Mouse (Mus musculus): ENCODE measurements around the gene Olfr1251. TPM values are rescaled to one million over a fixed set of nuclear protein-coding genes. Genes with fewer than 3 reads are reported as not detected.
"Not testable (repeated sequence)": the region's sequence is repeated elsewhere in the genome, so short reads cannot be mapped to it uniquely, and the experiment has no call there.

Olfr1251 gene
- polyA plus RNA-seq (2014; fragmentation: Nextera tagmentation; extraction: Ambion mirVana), result not detected in 2 replicates

DNA sequence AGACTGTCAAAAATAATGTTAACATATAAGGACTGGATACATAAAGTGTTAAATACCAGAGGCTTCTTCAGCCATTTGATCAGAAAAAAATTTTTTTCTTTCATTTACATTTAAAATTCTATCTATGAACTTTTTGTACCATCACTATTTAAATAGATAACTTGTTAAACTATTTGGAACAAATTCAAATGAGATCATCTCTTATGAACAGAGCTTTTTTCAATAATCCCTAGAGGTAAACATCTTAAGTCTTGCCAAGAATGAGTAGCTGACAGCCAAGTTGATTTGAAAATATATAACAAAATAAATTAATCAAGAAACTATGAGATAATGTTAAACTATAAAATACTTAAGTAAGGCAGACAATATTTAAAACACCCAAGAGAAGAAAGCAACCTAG lies at the start of gene Olfr1251:
TSS of gene Olfr1251 (minus strand) at position 101 of the 400 bp plus-strand sequence.
- Histone ChIP-seq H3K4me3 (replicated peaks; ENCODE audit: low read length) (no peak within 1 kb of the TSS), H3K27me3 (ENCODE audit: control insufficient read depth, insufficient read depth, low read length) (no peaks in the 10 kb centered on the region), H3K9ac (no peak within 1 kb of the TSS), H3K4me2 (replicated peaks) (no peak within 1 kb of the TSS), H3K4me1 (replicated peaks; ENCODE audit: control insufficient read depth, insufficient read depth, low read length) (no peaks in the 10 kb centered on the region), H3K9me3 (ENCODE audit: control insufficient read depth, low read length) (no peaks in the 10 kb centered on the region), H3K36me3 (replicated peaks; ENCODE audit: control insufficient read depth, insufficient read depth) (no peaks in the 10 kb centered on the region), H3K27ac (no peak within 1 kb of the TSS)
- DNase-seq (ENCODE audit: low spot score) (no peak), ATAC-seq (ENCODE audit: low FRiP score) (no peak)

DNA sequence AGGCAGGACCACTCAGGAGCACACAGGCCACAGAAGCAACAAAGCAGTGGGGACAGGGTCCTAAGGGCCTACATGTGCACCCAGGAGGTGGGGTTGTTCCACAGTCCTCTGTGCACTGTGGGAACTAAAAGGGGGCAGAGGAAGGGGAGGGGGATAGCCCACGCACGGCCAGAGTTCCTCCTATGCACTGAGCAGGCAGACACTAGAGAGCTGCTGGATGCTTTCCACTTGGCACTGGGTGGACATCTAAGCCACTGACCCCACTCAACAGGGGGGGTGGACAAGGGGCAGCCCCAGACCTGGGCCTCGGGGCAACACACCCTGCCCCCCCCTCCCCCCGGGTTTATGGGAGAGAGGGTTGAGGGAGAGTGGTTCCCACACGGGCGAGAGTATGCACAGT lies 20.2 kb upstream of the Olfr1251 start:
- no peaks in the 10 kb centered on the region for H3K9me3 ChIP-seq (ENCODE audit: control insufficient read depth, low read length)
- ATAC-seq (ENCODE audit: low FRiP score) (no peak), DNase-seq (ENCODE audit: low spot score) (no peak)
- WGBS, result 82% methylated on average over 6 of the region's 6 CpGs
- H3K27ac ChIP-seq, result no peak overlapping the region
- no peak overlapping the region for H3K9ac ChIP-seq
- no peaks in the 10 kb centered on the region for H3K36me3 ChIP-seq (replicated peaks; ENCODE audit: control insufficient read depth, insufficient read depth)
- H3K4me1 ChIP-seq (replicated peaks; ENCODE audit: control insufficient read depth, insufficient read depth, low read length), result no peaks in the 10 kb centered on the region
- no peaks in the 10 kb centered on the region for H3K27me3 ChIP-seq (ENCODE audit: control insufficient read depth, insufficient read depth, low read length)
- H3K4me2 ChIP-seq (replicated peaks), result no peak overlapping the region
- H3K4me3 ChIP-seq (replicated peaks; ENCODE audit: low read length), result no peak overlapping the region

DNA sequence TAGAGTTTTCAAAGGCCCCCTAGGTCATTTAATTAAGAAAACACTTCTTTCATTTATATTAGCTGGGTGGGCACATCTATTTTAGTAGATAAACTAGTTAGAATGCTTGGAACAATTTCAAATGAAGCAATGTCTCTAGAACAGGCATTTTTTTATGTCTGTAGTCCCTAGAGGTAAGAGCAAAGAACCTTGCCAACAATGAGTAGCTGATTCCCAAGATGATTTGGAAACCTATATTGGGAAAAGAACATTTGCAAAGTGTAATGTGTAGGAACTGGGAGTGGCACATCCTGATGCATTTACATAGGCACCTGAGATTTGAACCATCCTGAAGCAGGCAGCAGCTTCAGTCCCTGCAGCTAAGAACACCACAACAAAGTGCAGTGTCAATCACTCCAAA lies 10.4 kb downstream of the Olfr1251 start, which contains the start of gene Olfr1250:
TSS of gene Olfr1250 (minus strand) at position 101 of the 400 bp plus-strand sequence.
- Histone ChIP-seq H3K9me3 (ENCODE audit: control insufficient read depth, low read length) (no peaks in the 10 kb centered on the region), H3K4me2 (replicated peaks) (no peak within 1 kb of the TSS), H3K27me3 (ENCODE audit: control insufficient read depth, insufficient read depth, low read length) (no peaks in the 10 kb centered on the region), H3K4me1 (replicated peaks; ENCODE audit: control insufficient read depth, insufficient read depth, low read length) (no peaks in the 10 kb centered on the region), H3K9ac (no peak within 1 kb of the TSS), H3K27ac (no peak within 1 kb of the TSS), H3K4me3 (replicated peaks; ENCODE audit: low read length) (no peak within 1 kb of the TSS), H3K36me3 (replicated peaks; ENCODE audit: control insufficient read depth, insufficient read depth) (no peaks in the 10 kb centered on the region)
- no peak for DNase-seq (ENCODE audit: low spot score)
- no peak for ATAC-seq (ENCODE audit: low FRiP score)

DNA sequence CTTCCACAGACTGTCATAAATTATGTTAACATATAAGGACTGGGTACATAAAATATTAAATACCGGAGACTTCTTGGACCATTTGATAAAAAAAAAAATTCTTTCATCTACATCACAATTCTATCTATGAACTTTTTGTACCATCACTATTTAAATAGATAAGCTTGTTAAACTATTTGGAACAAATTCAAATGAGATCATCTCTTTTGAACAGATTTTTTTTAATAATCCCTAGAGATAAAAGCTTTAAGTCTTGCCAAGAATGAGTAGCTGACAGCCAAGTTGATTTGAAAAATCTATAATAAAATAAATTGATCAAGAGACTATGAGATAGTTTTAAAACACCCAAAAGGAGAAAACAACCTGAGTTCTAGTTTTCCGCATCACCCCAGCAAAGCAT lies 36.9 kb downstream of the Olfr1251 start, which contains the start of gene Olfr1249:
TSS of gene Olfr1249 (minus strand) at position 101 of the 400 bp plus-strand sequence.
- no peaks in the 10 kb centered on the region for H3K9me3 ChIP-seq (ENCODE audit: control insufficient read depth, low read length)
- no peak within 1 kb of the TSS for H3K9ac ChIP-seq
- ATAC-seq (ENCODE audit: low FRiP score), result no peak
- no peaks in the 10 kb centered on the region for H3K27me3 ChIP-seq (ENCODE audit: control insufficient read depth, insufficient read depth, low read length)
- no peaks in the 10 kb centered on the region for H3K4me1 ChIP-seq (replicated peaks; ENCODE audit: control insufficient read depth, insufficient read depth, low read length)
- no peak within 1 kb of the TSS for H3K27ac ChIP-seq
- H3K36me3 ChIP-seq (replicated peaks; ENCODE audit: control insufficient read depth, insufficient read depth), result no peaks in the 10 kb centered on the region
- H3K4me2 ChIP-seq (replicated peaks), result no peak within 1 kb of the TSS
- H3K4me3 ChIP-seq (replicated peaks; ENCODE audit: low read length), result no peak within 1 kb of the TSS
- 96% methylated on average over 2 of the region's 2 CpGs for WGBS
- DNase-seq (ENCODE audit: low spot score), result no peak

DNA sequence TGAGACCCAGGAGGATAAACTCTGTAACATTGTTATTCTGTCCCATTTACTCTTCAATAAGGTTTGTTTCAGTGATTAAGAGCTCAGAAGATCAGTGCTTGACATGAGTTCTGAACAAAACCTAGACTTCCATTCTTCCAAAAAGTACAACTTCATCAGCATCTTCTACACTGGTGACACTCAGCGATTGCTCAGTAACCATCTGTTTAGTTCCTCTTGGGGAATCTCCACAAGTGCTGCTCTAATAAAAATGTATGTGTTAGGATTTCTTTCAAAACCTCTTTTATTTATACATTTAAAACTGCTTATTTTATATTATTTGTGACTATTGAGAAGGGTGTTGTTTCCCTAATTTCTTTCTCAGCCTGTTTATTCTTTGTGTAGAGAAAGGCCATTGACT lies 53.6 kb downstream of the Olfr1251 start, which contains the start of gene Olfr1248:
TSS of gene Olfr1248 (minus strand) at position 101 of the 400 bp plus-strand sequence.
- H3K9me3 ChIP-seq (ENCODE audit: control insufficient read depth, low read length); H3K4me1 ChIP-seq (replicated peaks; ENCODE audit: control insufficient read depth, insufficient read depth, low read length); H3K4me2 ChIP-seq (replicated peaks); H3K27me3 ChIP-seq (ENCODE audit: control insufficient read depth, insufficient read depth, low read length); ATAC-seq (ENCODE audit: low FRiP score); H3K27ac ChIP-seq; H3K9ac ChIP-seq; H3K4me3 ChIP-seq (replicated peaks; ENCODE audit: low read length); DNase-seq (ENCODE audit: low spot score); H3K36me3 ChIP-seq (replicated peaks; ENCODE audit: control insufficient read depth, insufficient read depth): not testable (repeated sequence)
- WGBS, result 95% methylated on average over 1 of the region's 1 CpGs

Other genes with a start within 250 kb of the Olfr1251 start
- gene Olfr1240, start 228.9 kb downstream of the Olfr1251 start, polyA plus RNA-seq (2014; fragmentation: Nextera tagmentation; extraction: Ambion mirVana), result not detected in 2 replicates
- gene Olfr1241, start 184.8 kb downstream of the Olfr1251 start, polyA plus RNA-seq (2014; fragmentation: Nextera tagmentation; extraction: Ambion mirVana), result not detected in 2 replicates
- not detected in 2 replicates for gene Olfr1242, start 173.6 kb downstream of the Olfr1251 start, polyA plus RNA-seq (2014; fragmentation: Nextera tagmentation; extraction: Ambion mirVana)
- gene Olfr1243, start 140.4 kb downstream of the Olfr1251 start, polyA plus RNA-seq (2014; fragmentation: Nextera tagmentation; extraction: Ambion mirVana), result not detected in 2 replicates
- not detected in 2 replicates for gene Olfr1245, start 93.5 kb downstream of the Olfr1251 start, polyA plus RNA-seq (2014; fragmentation: Nextera tagmentation; extraction: Ambion mirVana)
- gene Olfr1246, start 78.8 kb downstream of the Olfr1251 start, polyA plus RNA-seq (2014; fragmentation: Nextera tagmentation; extraction: Ambion mirVana), result not detected in 2 replicates
- gene Olfr1247, start 57.8 kb downstream of the Olfr1251 start, polyA plus RNA-seq (2014; fragmentation: Nextera tagmentation; extraction: Ambion mirVana), result 0.04 TPM in 1 of 2 replicates, not detected in the other
- gene Olfr1248, start 53.7 kb downstream of the Olfr1251 start, polyA plus RNA-seq (2014; fragmentation: Nextera tagmentation; extraction: Ambion mirVana), result not detected in 2 replicates
- not detected in 2 replicates for gene Olfr1249, start 37.0 kb downstream of the Olfr1251 start, polyA plus RNA-seq (2014; fragmentation: Nextera tagmentation; extraction: Ambion mirVana)
- gene Olfr1250, start 10.5 kb downstream of the Olfr1251 start, polyA plus RNA-seq (2014; fragmentation: Nextera tagmentation; extraction: Ambion mirVana), result not detected in 2 replicates
- gene Olfr1252, start 53.1 kb upstream of the Olfr1251 start, polyA plus RNA-seq (2014; fragmentation: Nextera tagmentation; extraction: Ambion mirVana), result not detected in 2 replicates
- gene Olfr1253, start 85.2 kb upstream of the Olfr1251 start, polyA plus RNA-seq (2014; fragmentation: Nextera tagmentation; extraction: Ambion mirVana), result not detected in 2 replicates
- not detected in 2 replicates for gene Olfr1254, start 121.7 kb upstream of the Olfr1251 start, polyA plus RNA-seq (2014; fragmentation: Nextera tagmentation; extraction: Ambion mirVana)
- gene Olfr1255, start 140.1 kb upstream of the Olfr1251 start, polyA plus RNA-seq (2014; fragmentation: Nextera tagmentation; extraction: Ambion mirVana), result not detected in 2 replicates
- not detected in 2 replicates for gene Olfr1256, start 169.6 kb upstream of the Olfr1251 start, polyA plus RNA-seq (2014; fragmentation: Nextera tagmentation; extraction: Ambion mirVana)
- 0.21 and 0.23 TPM in 2 replicates for gene Olfr48, start 176.3 kb upstream of the Olfr1251 start, polyA plus RNA-seq (2014; fragmentation: Nextera tagmentation; extraction: Ambion mirVana)
- not detected in 2 replicates for gene Olfr1257, start 206.5 kb upstream of the Olfr1251 start, polyA plus RNA-seq (2014; fragmentation: Nextera tagmentation; extraction: Ambion mirVana)